Mouse (Mus musculus) megakaryocyte, embryonic 14.5 days (primary cell): ENCODE data around the gene Spata31d1b.

Experiments
- FLI1 ChIP-seq: IDR thresholded peaks from 2 replicates; pipeline ENCODE4 v1.6.1; 2012; ENCODE audit warnings: low read length, inconsistent platforms, mixed read lengths
- GATA1 ChIP-seq: IDR thresholded peaks from 3 replicates; pipeline ENCODE4 v1.6.1; 2012; ENCODE audit warnings: mixed read lengths, low read length, inconsistent platforms, borderline replicate concordance

DNA sequence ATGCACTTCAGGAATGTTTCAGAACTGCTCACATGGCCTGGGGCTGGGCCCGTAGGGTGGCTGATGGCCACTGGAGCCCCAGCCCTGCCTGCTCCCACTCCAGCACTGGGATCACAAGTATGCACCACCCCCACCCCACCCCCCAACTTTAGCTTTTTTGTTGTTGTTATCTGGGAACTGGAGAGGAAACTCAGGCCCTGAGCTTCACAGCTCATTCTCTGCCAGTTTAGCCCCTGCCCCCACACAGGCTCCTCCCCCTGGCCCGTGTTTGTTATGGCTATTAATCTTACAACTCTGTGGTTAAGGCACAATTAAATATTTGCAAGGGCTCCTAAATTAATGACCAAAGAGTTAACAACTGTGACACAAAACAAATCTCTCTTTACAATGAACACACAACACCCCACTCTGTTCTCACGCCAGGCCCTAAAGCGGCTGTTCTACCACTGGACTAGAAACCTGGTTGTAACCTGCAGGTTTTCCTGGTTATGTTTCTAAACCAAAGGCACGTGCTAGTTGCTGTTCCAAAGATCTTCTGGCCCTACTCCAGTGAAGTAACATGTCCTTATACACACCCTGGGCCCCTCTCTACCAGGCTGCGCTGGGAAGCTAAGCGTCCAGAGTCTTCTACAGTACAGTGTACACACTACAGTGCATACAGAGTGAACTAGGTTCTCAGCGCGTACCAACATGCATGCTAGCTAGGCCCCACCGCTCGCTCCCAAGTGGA, 54.9 kb downstream of the Spata31d1b start:
- TF ChIP-seq GATA1 = no peak
- TF ChIP-seq FLI1 = no peak
